ENCODE assay signal across 8 mouse cellular contexts in genomic region chr2:121396624-121397023, GRCm38 (mm10). TPM values are rescaled to one million over a fixed set of nuclear protein-coding genes. Genes with fewer than 3 reads are reported as not detected.
DNase-seq lines count a peak whose midpoint lies in the region; ATAC-seq lines count a peak whose summit lies in the region.

No protein-coding gene starts in this region.

- H3K9me3 ChIP-seq in heart, embryonic 11.5 days (replicated peaks; ENCODE audit: control insufficient read depth, low read length), result no peaks in the 10 kb centered on the region
- H3K9me3 ChIP-seq in neural tube, embryonic 11.5 days (ENCODE audit: control insufficient read depth, low read length), result no peaks in the 10 kb centered on the region

- WGBS in heart, embryonic 11.5 days (ENCODE audit: insufficient replicate concordance), result 12% methylated on average over 8 of the region's 8 CpGs
- whole genome bisulfite sequencing in neural tube, embryonic 11.5 days, result 17% methylated on average over 8 of the region's 8 CpGs

- no peak for ATAC-seq in heart, embryonic 11.5 days (replicated peaks; ENCODE audit: insufficient number of reproducible peaks, low FRiP score, low TSS enrichment)
- no peak for ATAC-seq in neural tube, embryonic 11.5 days (ENCODE audit: insufficient read depth, low FRiP score, low TSS enrichment)

- intact Hi-C loops in heart, postnatal 10 days (cut with DNase I), result loop anchor here (5.0 kb wide), 1 partner anchor 209 kb away; no protein-coding TSS in a partner anchor
- intact Hi-C loops in left cerebral cortex, postnatal 10 days (cut with DNase I), result loop anchor here (5.0 kb wide), 1 partner anchor 39 kb away; the partner anchor contains the start of genes Ckmt1 and Ppip5k1

- H3K27me3 ChIP-seq in heart, embryonic 11.5 days (ENCODE audit: control insufficient read depth, insufficient read depth, low read length), result no peaks in the 10 kb centered on the region
- H3K27me3 ChIP-seq in neural tube, embryonic 11.5 days (ENCODE audit: control insufficient read depth, insufficient read depth, low read length), result no peaks in the 10 kb centered on the region

- peak; percentile 72 to 87 for DNase-seq in heart, postnatal 10 days
- DNase-seq in adrenal gland, adult 8-10 months, result peak; percentile 40
- DNase-seq in embryo, embryonic 11 days, result peak; percentile 93
- peak; percentile 71 for DNase-seq in hindlimb bud, embryonic 11.5 days (ENCODE audit: extremely low spot score, low read depth, low spot score)
- DNase-seq in left cerebral cortex, postnatal 10 days (ENCODE audit: extremely low spot score in 1 of 2, low spot score in 2 of 2), result peak; percentile 66 to 83
- peak; percentile 87 for DNase-seq in neural tube, embryonic 11.5 days (ENCODE audit: low spot score)
- peak; percentile 24 to 31 for DNase-seq in thymus, adult 18-20 months

- H3K27ac ChIP-seq in heart, embryonic 11.5 days (ENCODE audit: low read depth, low read length), result no peak overlapping the region
- no peak overlapping the region for H3K27ac ChIP-seq in neural tube, embryonic 11.5 days (ENCODE audit: low read depth, low read length)

- no peak overlapping the region for H3K4me3 ChIP-seq in heart, embryonic 11.5 days (ENCODE audit: low read depth, low read length)
- H3K4me3 ChIP-seq in neural tube, embryonic 11.5 days (ENCODE audit: low read depth, low read length), result no peak overlapping the region

- H3K36me3 ChIP-seq in heart, embryonic 11.5 days (ENCODE audit: control insufficient read depth, insufficient read depth, low read length), result no peaks in the 10 kb centered on the region
- H3K36me3 ChIP-seq in neural tube, embryonic 11.5 days (ENCODE audit: control insufficient read depth, insufficient read depth, low read length), result no peaks in the 10 kb centered on the region

- H3K4me1 ChIP-seq in heart, embryonic 11.5 days (ENCODE audit: control insufficient read depth, insufficient read depth, low read length), result no peaks in the 10 kb centered on the region
- no peaks in the 10 kb centered on the region for H3K4me1 ChIP-seq in neural tube, embryonic 11.5 days (ENCODE audit: control insufficient read depth, insufficient read depth, low read length)

- H3K9ac ChIP-seq in heart, embryonic 11.5 days (ENCODE audit: low read depth, low read length), result no peak overlapping the region
- no peak overlapping the region for H3K9ac ChIP-seq in neural tube, embryonic 11.5 days (ENCODE audit: low read length)

- H3K4me2 ChIP-seq in heart, embryonic 11.5 days, result no peak overlapping the region
- no peak overlapping the region for H3K4me2 ChIP-seq in neural tube, embryonic 11.5 days (ENCODE audit: low read depth)

RNA-seq across cellular contexts. Expression of gene Strc, which starts 9.7 kb away (rescaled TPM):
- not detected for total RNA-seq in heart, postnatal 10 days (2021)
- 0.03 TPM in 1 of 2 replicates, not detected in the other for polyA plus RNA-seq in heart, embryonic 11.5 days (2014; fragmentation: Nextera tagmentation; extraction: Ambion mirVana)
- 1 to 10 TPM in 1 of 4 experiments, under 1 TPM in 1, not detected in 2; 0.81 to 1.4 TPM for total RNA-seq in adrenal gland, adult 8-10 months (2022)
- not detected for total RNA-seq in left cerebral cortex, postnatal 10 days (2021)
- not detected in 2 replicates for polyA plus RNA-seq in neural tube, embryonic 11.5 days (2014; fragmentation: Nextera tagmentation; extraction: Ambion mirVana)

RNA-seq across cellular contexts. Expression of gene Pdia3, which starts 17.0 kb away (rescaled TPM):
- 100 to 1,000 TPM; 141 to 172 TPM for total RNA-seq in heart, postnatal 10 days (2021)
- 489 and 639 TPM in 2 replicates for polyA plus RNA-seq in heart, embryonic 11.5 days (2014; fragmentation: Nextera tagmentation; extraction: Ambion mirVana)
- total RNA-seq in adrenal gland, adult 8-10 months (2022), result 100 to 1,000 TPM; 426 to 490 (median 434) TPM
- total RNA-seq in left cerebral cortex, postnatal 10 days (2021), result 100 to 1,000 TPM; 198 to 214 TPM
- polyA plus RNA-seq in neural tube, embryonic 11.5 days (2014; fragmentation: Nextera tagmentation; extraction: Ambion mirVana), result 527 and 585 TPM in 2 replicates

RNA-seq across cellular contexts. Expression of gene Catsper2, which starts 17.0 kb away (rescaled TPM):
- total RNA-seq in heart, postnatal 10 days (2021), result 1 to 10 TPM; 2.2 to 3.2 TPM
- polyA plus RNA-seq in heart, embryonic 11.5 days (2014; fragmentation: Nextera tagmentation; extraction: Ambion mirVana), result 2.7 and 3.4 TPM in 2 replicates
- 1 to 10 TPM; 2.2 to 4.1 (median 2.9) TPM for total RNA-seq in adrenal gland, adult 8-10 months (2022)
- total RNA-seq in left cerebral cortex, postnatal 10 days (2021), result 1 to 10 TPM; 4.5 to 4.8 TPM
- 1.7 and 4.0 TPM in 2 replicates for polyA plus RNA-seq in neural tube, embryonic 11.5 days (2014; fragmentation: Nextera tagmentation; extraction: Ambion mirVana)

RNA-seq across cellular contexts. Expression of gene Ckmt1, which starts 39.1 kb away (rescaled TPM):
- total RNA-seq in heart, postnatal 10 days (2021), result 1 to 10 TPM; 1.3 to 1.6 TPM
- polyA plus RNA-seq in heart, embryonic 11.5 days (2014; fragmentation: Nextera tagmentation; extraction: Ambion mirVana), result 1.3 and 2.5 TPM in 2 replicates
- 10 to 100 TPM in 3 of 4 experiments, 1 to 10 TPM in 1; 9.9 to 15.5 (median 12.2) TPM for total RNA-seq in adrenal gland, adult 8-10 months (2022)
- total RNA-seq in left cerebral cortex, postnatal 10 days (2021), result 100 to 1,000 TPM; 311 to 312 TPM
- polyA plus RNA-seq in neural tube, embryonic 11.5 days (2014; fragmentation: Nextera tagmentation; extraction: Ambion mirVana), result 8.2 and 9.8 TPM in 2 replicates

RNA-seq across cellular contexts. Expression of gene Ppip5k1, which starts 41.4 kb away (rescaled TPM):
- 10 to 100 TPM; 23.5 to 25.0 TPM for total RNA-seq in heart, postnatal 10 days (2021)
- 10.8 and 11.5 TPM in 2 replicates for polyA plus RNA-seq in heart, embryonic 11.5 days (2014; fragmentation: Nextera tagmentation; extraction: Ambion mirVana)
- total RNA-seq in adrenal gland, adult 8-10 months (2022), result 10 to 100 TPM; 46.6 to 69.1 (median 53.0) TPM
- 10 to 100 TPM; 50.4 to 55.7 TPM for total RNA-seq in left cerebral cortex, postnatal 10 days (2021)
- 10.8 and 11.4 TPM in 2 replicates for polyA plus RNA-seq in neural tube, embryonic 11.5 days (2014; fragmentation: Nextera tagmentation; extraction: Ambion mirVana)

Comparison
In these comparisons a context has a peak if more than half of its experiments do, and no peak if none do; other contexts are left out.
1. DNase-seq: peak in every context shown above with its lines; median percentile 93 in embryo, embryonic 11 days; 87 in neural tube, embryonic 11.5 days; 80 in heart, postnatal 10 days; 74 in left cerebral cortex, postnatal 10 days; 71 in hindlimb bud, embryonic 11.5 days; 40 in adrenal gland, adult 8-10 months; 28 in thymus, adult 18-20 months.